Mouse (Mus musculus): ENCODE results near the gene Top2a. TPM values are rescaled to one million over a fixed set of nuclear protein-coding genes. Genes with fewer than 3 reads are reported as not detected.

Top2a gene
- total and polyA plus RNA-seq, 3 experiments: 385 to 444 (median 400) TPM

GRCm38 (mm10) chr11:99039782-99040181, 15.8 kb upstream of the Top2a start:
- dilution Hi-C loops (cut with MboI; ENCODE audit: extremely low pct_ligation_motif_present, extremely low pct_unique_long_range_greater_than_20kb, low sequenced_read_pairs) (no loop called here), in situ Hi-C loops (cut with MboI; ENCODE audit: low pct_ligation_motif_present, low pct_unique_long_range_greater_than_20kb, low sequenced_read_pairs) (loop anchor here (5.0 kb wide), 2 partner anchors 93 to 258 kb away; no protein-coding TSS in a partner anchor)
- Histone ChIP-seq H3K4me2 (ENCODE audit: insufficient read depth, low read depth, poor library complexity, severe bottlenecking) (peak overlapping the region; percentile 79), H3K79me2 (replicated peaks; ENCODE audit: control insufficient read depth, extremely low read depth, insufficient read depth, poor library complexity, severe bottlenecking) (no peaks in the 10 kb centered on the region), H3K9ac (ENCODE audit: insufficient read depth, low read depth) (peak overlapping the region; percentile 23; the same call in 1 of the 2 replicates), H3K4me1 (ENCODE audit: control insufficient read depth in 1 of 2, insufficient read depth in 2 of 2) (peaks cover 4 to 18% of the 10 kb centered on the region in 2 experiments; a peak in 3 of 4 replicates), H3K27me3 (replicated peaks) (peaks cover 36% of the 10 kb centered on the region), H3K9me3 (replicated peaks; ENCODE audit: low read length) (no peaks in the 10 kb centered on the region), H3K36me3 (replicated peaks in 1 of 2; ENCODE audit: control insufficient read depth in 1 of 2, insufficient read depth in 1 of 2, low read length in 1 of 2) (no peaks in the 10 kb centered on the region), H3K27ac (ENCODE audit: insufficient read depth, low read depth) (no peak overlapping the region), H3K4me3 (replicated peaks in 1 of 3; ENCODE audit: low read depth in 2 of 3, low read length in 2 of 3, poor library complexity in 1 of 3) (peak overlapping the region in 2 of 3 experiments; percentile 3 to 31)
- TF ChIP-seq POLR2A (IDR thresholded peaks at IDR 0.05; ENCODE audit: low read depth, low read length): no peak
- TF ChIP-seq E2F4 (IDR thresholded peaks at IDR 0.05; ENCODE audit: insufficient replicate concordance, low read depth, low read length): no peak
- TF ChIP-seq PAX5 (IDR thresholded peaks at IDR 0.05; ENCODE audit: low read length): no peak
- TF ChIP-seq TCF12 (IDR thresholded peaks at IDR 0.05; ENCODE audit: low read depth, low read length): peak; percentile 8; the same call in 1 of the 2 replicates
- TF ChIP-seq CTCF (conservative IDR thresholded peaks at IDR 0.05 in 1 of 2, IDR thresholded peaks at IDR 0.05 in 1 of 2; ENCODE audit: low read depth in 2 of 2, low read length in 2 of 2): peak; percentile 73 to 98; a peak in 3 of 4 replicates
- TF ChIP-seq NRF1 (IDR thresholded peaks at IDR 0.05; ENCODE audit: low read depth, low read length): no peak
- TF ChIP-seq MAFK (IDR thresholded peaks at IDR 0.05; ENCODE audit: insufficient replicate concordance, low read length): no peak
- TF ChIP-seq MAZ (IDR thresholded peaks at IDR 0.05; ENCODE audit: low read depth, low read length): no peak
- TF ChIP-seq CHD1 (IDR thresholded peaks at IDR 0.05; ENCODE audit: low read depth, low read length): no peak
- TF ChIP-seq TBP (conservative IDR thresholded peaks at IDR 0.05; ENCODE audit: low read depth, low read length): no peak
- TF ChIP-seq ELF1 (IDR thresholded peaks at IDR 0.05; ENCODE audit: low read depth, low read length): no peak
- no peak for TF ChIP-seq CHD2 (IDR thresholded peaks at IDR 0.05; ENCODE audit: low read length)
- TF ChIP-seq MXI1 (IDR thresholded peaks at IDR 0.05; ENCODE audit: low read depth, low read length): no peak
- TF ChIP-seq MAX (IDR thresholded peaks at IDR 0.05; ENCODE audit: low read length): no peak
- no peak for TF ChIP-seq ETS1 (conservative IDR thresholded peaks at IDR 0.05; ENCODE audit: low read depth, low read length)
- no peak for TF ChIP-seq USF2 (conservative IDR thresholded peaks at IDR 0.05; ENCODE audit: low read depth, low read length)
- TF ChIP-seq MEF2A (IDR thresholded peaks at IDR 0.05; ENCODE audit: borderline replicate concordance, low read depth, low read length): no peak
- no peak for TF ChIP-seq ZMIZ1 (IDR thresholded peaks at IDR 0.05; ENCODE audit: low read depth, low read length)
- no peak for TF ChIP-seq POLR2AphosphoS2 (IDR thresholded peaks at IDR 0.05; ENCODE audit: low read depth, low read length)
- TF ChIP-seq JUN (IDR thresholded peaks at IDR 0.05; ENCODE audit: insufficient read depth, low read depth, low read length): no peak
- TF ChIP-seq RCOR1 (conservative IDR thresholded peaks at IDR 0.05; ENCODE audit: low read depth, low read length): no peak
- peak; percentile 96 for TF ChIP-seq RAD21 (IDR thresholded peaks at IDR 0.05; ENCODE audit: low read depth, low read length)
- no peak for TF ChIP-seq NELFE (IDR thresholded peaks at IDR 0.05; ENCODE audit: low read depth, low read length)
- TF ChIP-seq MYC (IDR thresholded peaks at IDR 0.05; ENCODE audit: low read depth, low read length): no peak
- no peak for TF ChIP-seq KAT2A (IDR thresholded peaks at IDR 0.05; ENCODE audit: insufficient replicate concordance, low read length)
- peak; percentile 51; the same call in 1 of the 2 replicates for TF ChIP-seq ZC3H11A (IDR thresholded peaks at IDR 0.05; ENCODE audit: low read depth, low read length)
- no peak for TF ChIP-seq BHLHE40 (IDR thresholded peaks at IDR 0.05; ENCODE audit: low read depth, low read length)
- TF ChIP-seq GABPA (IDR thresholded peaks at IDR 0.05; ENCODE audit: insufficient replicate concordance, low read depth, low read length): no peak
- no peak for TF ChIP-seq ZNF384 (IDR thresholded peaks at IDR 0.05; ENCODE audit: low read depth, low read length)
- TF ChIP-seq SMC3 (IDR thresholded peaks at IDR 0.05; ENCODE audit: low read depth, low read length): peak; percentile 91
- no peak for TF ChIP-seq USF1 (IDR thresholded peaks at IDR 0.05; ENCODE audit: low read depth, low read length)
- no peak for TF ChIP-seq EP300 (IDR thresholded peaks at IDR 0.05; ENCODE audit: low read length)
- TF ChIP-seq IRF4 (IDR thresholded peaks at IDR 0.05; ENCODE audit: low read depth, low read length): no peak
- no peak for TF ChIP-seq HCFC1 (IDR thresholded peaks at IDR 0.05; ENCODE audit: low read depth, low read length)
- no peak for TF ChIP-seq ZKSCAN1 (IDR thresholded peaks at IDR 0.05; ENCODE audit: borderline replicate concordance, low read depth, low read length)
- DNase-seq (ENCODE audit: extremely low read depth): peak; percentile 82

Measured in CH12.LX (cell line).